Mouse (Mus musculus) cerebellum, adult 2 months (tissue): ENCODE measurements at regions not wholly inside any gene's neighbourhood (a gene's known extent, or its start where the extent isn't known, plus 50 kb on each side); places are given as distances from the start of the nearest gene placed in this dataset.

Experiments used
- DNase-seq, 2 experiments: peaks; one replicate each; pipeline ENCODE4 v3.0.0; 2021
- H3K27ac ChIP-seq: fragments of 200-500 bp; 2 replicates; pipeline ENCODE4 v1.5.1; 2012; ENCODE audit warnings: low read length, control low read depth, inconsistent platforms; ENCODE audit not compliant: insufficient read depth
- H3K27me3 ChIP-seq: fragments of 200-500 bp; 2 replicates; pipeline ENCODE4 v1.6.1; 2012; ENCODE audit warnings: inconsistent platforms, mild to moderate bottlenecking, low read length, moderate library complexity; ENCODE audit not compliant: control insufficient read depth, insufficient read depth
- H3K4me1 ChIP-seq: fragments of 200-500 bp; 2 replicates; pipeline ENCODE4 v1.6.1; 2011; ENCODE audit warnings: low read length; ENCODE audit not compliant: control insufficient read depth, insufficient read depth
- H3K4me3 ChIP-seq: fragments of 200-500 bp; replicated peaks from 2 replicates; pipeline ENCODE3; 2011; ENCODE audit warnings: mild to moderate bottlenecking, low read depth, low read length, control low read depth; ENCODE audit not compliant: insufficient read depth
- CTCF ChIP-seq: fragments of 200-500 bp; IDR thresholded peaks from 2 replicates; pipeline ENCODE4 v1.5.1; 2011; ENCODE audit warnings: low read depth, mild to moderate bottlenecking, control low read depth, low read length, moderate library complexity, borderline replicate concordance; ENCODE audit not compliant: insufficient read depth
- POLR2A ChIP-seq: fragments of 200-500 bp; IDR thresholded peaks from 2 replicates; pipeline ENCODE4 v1.6.1; 2011; ENCODE audit warnings: low read length, control low read depth, borderline replicate concordance; ENCODE audit not compliant: insufficient read depth
- WGBS: fragments of 180-500 bp; shearing (Covaris S2); methylation state at CpG from one replicate; pipeline ENCODE4 v1.1.7; 2018; 5-methylcytosine and 5-hydroxymethylcytosine counted together

DNA sequence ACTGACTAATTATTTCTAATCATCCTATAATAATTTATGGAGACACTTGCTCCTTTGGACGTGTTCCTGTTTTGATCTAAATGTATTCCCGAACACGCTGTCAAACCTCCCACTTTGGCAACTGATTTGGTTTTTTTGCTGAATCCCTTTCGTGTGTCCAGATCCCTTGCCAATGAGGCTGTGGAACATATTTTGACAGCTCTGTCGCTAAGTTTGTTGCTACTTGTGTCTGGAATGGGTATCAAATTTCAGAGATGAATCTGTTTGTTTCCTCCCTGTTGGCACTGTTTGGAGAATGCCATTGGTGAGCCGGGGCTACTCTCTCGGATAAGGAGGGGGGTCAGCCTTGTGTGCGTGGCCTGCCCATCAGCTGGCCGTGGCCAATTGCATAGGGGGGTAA, 277.2 kb upstream of the Tshz3 start:
- H3K4me3 ChIP-seq, result no peak overlapping the region
- TF ChIP-seq CTCF (no peak), POLR2A (no peak)
- H3K27ac ChIP-seq, result no peak overlapping the region
- WGBS, result 8% methylated on average over 9 of the region's 9 CpGs
- H3K27me3 ChIP-seq, result no peaks in the 10 kb centered on the region
- H3K4me1 ChIP-seq, result no peaks in the 10 kb centered on the region
- DNase-seq, result no peak

DNA sequence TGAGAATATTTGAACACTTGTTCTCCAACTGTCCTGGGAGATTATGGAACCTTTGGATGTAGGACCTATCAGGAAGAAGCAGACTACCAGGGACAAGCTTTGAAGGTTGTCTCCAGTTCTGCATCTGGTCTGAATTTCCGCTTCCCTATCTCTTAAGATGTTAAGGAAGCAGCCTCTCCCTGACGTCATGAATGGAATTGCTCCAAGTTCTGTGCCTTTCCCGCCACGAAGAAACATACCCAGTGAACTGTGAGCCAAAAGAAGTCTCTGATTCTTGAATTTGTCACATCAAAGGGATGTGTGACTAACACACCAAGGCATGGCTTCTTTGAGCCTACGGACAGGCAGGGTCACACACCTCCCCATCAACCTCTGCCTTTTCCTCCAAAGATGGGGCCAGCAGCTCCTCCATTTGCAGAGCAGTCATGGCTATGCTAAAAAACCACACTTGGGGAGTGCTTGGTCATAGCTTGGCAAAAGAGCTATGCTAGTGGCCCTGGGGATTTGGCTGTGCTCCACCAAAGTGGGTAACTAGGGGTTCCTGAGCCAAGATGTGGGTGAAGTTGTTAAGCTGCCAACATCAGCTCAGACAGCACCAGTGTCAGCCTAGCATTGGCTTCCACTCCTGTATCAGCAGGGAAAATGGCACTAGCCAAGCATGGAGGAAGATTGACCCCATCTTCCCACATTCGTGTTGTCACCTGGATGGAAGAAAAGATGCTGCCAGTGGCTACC, 248.6 kb upstream of the Tshz3 start:
- TF ChIP-seq POLR2A (no peak), CTCF (no peak)
- DNase-seq, result no peak
- no peak overlapping the region for H3K4me3 ChIP-seq
- no peak overlapping the region for H3K27ac ChIP-seq
- H3K27me3 ChIP-seq, result no peaks in the 10 kb centered on the region
- 20% methylated on average over 6 of the region's 6 CpGs for WGBS
- no peaks in the 10 kb centered on the region for H3K4me1 ChIP-seq

- WGBS, result 92% methylated on average over 4 of the region's 4 CpGs
- Histone ChIP-seq H3K4me1 (no peaks in the 10 kb centered on the region), H3K4me3 (no peak overlapping the region), H3K27me3 (no peaks in the 10 kb centered on the region), H3K27ac (no peak overlapping the region)
- TF ChIP-seq POLR2A (no peak), CTCF (no peak)
- DNase-seq, result no peak
These were observed 244.1 kb upstream of the Tshz3 start for GRCm38 (mm10) chr7:36453816-36454215.

GRCm38 (mm10) chr7:36456080-36456479, 241.8 kb upstream of the Tshz3 start:
- DNase-seq, result no peak
- no peak overlapping the region for H3K4me3 ChIP-seq
- H3K27me3 ChIP-seq, result no peaks in the 10 kb centered on the region
- 60% methylated on average over 6 of the region's 6 CpGs for WGBS
- H3K4me1 ChIP-seq, result no peaks in the 10 kb centered on the region
- TF ChIP-seq CTCF, result no peak
- TF ChIP-seq POLR2A, result no peak
- no peak overlapping the region for H3K27ac ChIP-seq

GRCm38 (mm10) chr7:36462422-36462833, 235.5 kb upstream of the Tshz3 start:
- WGBS, result 20% methylated on average over 5 of the region's 5 CpGs
- TF ChIP-seq POLR2A (no peak), CTCF (no peak)
- no peak for DNase-seq

DNA sequence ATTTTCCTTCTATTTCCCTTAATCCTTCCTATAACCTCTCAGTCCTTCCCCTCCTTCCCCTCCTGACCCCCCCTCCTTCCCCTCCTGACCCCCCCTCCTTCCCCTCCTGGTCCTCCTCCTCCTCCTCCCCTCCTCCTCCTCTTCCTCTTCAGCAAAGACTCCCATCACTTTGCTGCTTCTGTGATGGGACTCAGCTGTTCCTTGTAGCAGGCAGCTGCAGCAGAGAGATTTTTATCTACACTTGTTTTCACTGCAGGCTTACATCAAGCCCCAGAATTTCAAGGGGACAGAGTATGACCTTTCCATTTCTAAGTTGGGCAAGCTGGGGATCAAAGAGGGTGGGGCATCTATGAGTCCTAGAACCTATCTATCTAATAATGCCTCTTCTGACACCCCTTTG, 228.5 kb upstream of the Tshz3 start:
- H3K4me1 ChIP-seq, result no peaks in the 10 kb centered on the region
- H3K27ac ChIP-seq, result no peak overlapping the region
- TF ChIP-seq POLR2A, result no peak
- TF ChIP-seq CTCF, result no peak

More at GRCm38 (mm10) chr7:36462422-36462833, 235.5 kb upstream of the Tshz3 start:
- no peaks in the 10 kb centered on the region for H3K4me1 ChIP-seq
- H3K27ac ChIP-seq, result no peak overlapping the region
- H3K4me3 ChIP-seq, result no peak overlapping the region
- no peaks in the 10 kb centered on the region for H3K27me3 ChIP-seq

GRCm38 (mm10) chr7:36473532-36473931, 224.4 kb upstream of the Tshz3 start:
- WGBS, result 81% methylated on average over 2 of the region's 2 CpGs

More for the DNA sequence above, 228.5 kb upstream of the Tshz3 start:
- Histone ChIP-seq H3K27me3 (no peaks in the 10 kb centered on the region), H3K4me3 (no peak overlapping the region)
- DNase-seq, result no peak

DNA sequence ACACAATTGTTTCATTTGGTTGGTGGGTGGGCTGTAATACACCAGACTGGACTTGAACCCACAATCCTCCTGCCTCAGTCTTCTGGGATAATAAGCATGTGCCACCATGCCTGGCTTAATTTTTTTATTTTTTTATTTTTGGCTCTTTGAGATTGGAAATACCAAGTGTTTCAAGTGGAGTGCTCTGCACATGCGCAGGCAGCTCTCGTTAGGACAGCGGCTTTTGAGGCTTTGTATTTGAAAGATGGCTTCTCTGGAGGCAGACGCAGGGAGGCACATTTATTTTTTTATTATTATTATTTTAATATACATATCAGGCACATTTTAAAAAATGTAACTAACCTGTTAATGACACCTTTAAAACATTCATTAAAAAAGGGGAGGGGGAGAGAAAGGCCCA, 221.5 kb upstream of the Tshz3 start:
- Histone ChIP-seq H3K4me1 (no peaks in the 10 kb centered on the region), H3K27me3 (no peaks in the 10 kb centered on the region), H3K4me3 (no peak overlapping the region), H3K27ac (no peak overlapping the region)
- TF ChIP-seq CTCF (no peak), POLR2A (no peak)
- DNase-seq, result no peak
- 99% methylated on average over 4 of the region's 4 CpGs for WGBS

More at GRCm38 (mm10) chr7:36473532-36473931, 224.4 kb upstream of the Tshz3 start:
- H3K27ac ChIP-seq, result no peak overlapping the region
- no peak for DNase-seq
- no peak overlapping the region for H3K4me3 ChIP-seq
- H3K4me1 ChIP-seq, result no peaks in the 10 kb centered on the region
- TF ChIP-seq CTCF (no peak), POLR2A (no peak)
- no peaks in the 10 kb centered on the region for H3K27me3 ChIP-seq

GRCm38 (mm10) chr7:36476851-36477644, 220.9 kb upstream of the Tshz3 start:
- no peak overlapping the region for H3K4me3 ChIP-seq
- no peaks in the 10 kb centered on the region for H3K27me3 ChIP-seq
- DNase-seq, result no peak
- no peak overlapping the region for H3K27ac ChIP-seq
- H3K4me1 ChIP-seq, result no peaks in the 10 kb centered on the region
- TF ChIP-seq POLR2A (no peak), CTCF (no peak)
- 69% methylated on average over 22 of the region's 22 CpGs for WGBS
